Mouse (Mus musculus) midbrain, embryonic 12.5 days (tissue): ENCODE results near the gene Pkd1. TPM values are rescaled to one million over a fixed set of nuclear protein-coding genes. Genes with fewer than 3 reads are reported as not detected.

Experiments used
- ATAC-seq: fragments of 200-750 bp; cut with Nextera tagmentation; 2 replicates; pipeline ENCODE4 v1.8.0; 2017; ENCODE audit warnings: low read depth, moderate TSS enrichment, moderate library complexity; ENCODE audit not compliant: low FRiP score
- H3K27ac ChIP-seq: fragments of 300-500 bp; sonication (generic); replicated peaks from 2 replicates; pipeline ENCODE4 v1.5.1; 2016; ENCODE audit warnings: mild to moderate bottlenecking
- H3K27me3 ChIP-seq: fragments of 300-500 bp; sonication (generic); 2 replicates; pipeline ENCODE4 v1.6.1; 2016; ENCODE audit warnings: mild to moderate bottlenecking
- H3K36me3 ChIP-seq: fragments of 300-500 bp; sonication (generic); 2 replicates; pipeline ENCODE4 v1.6.1; 2016
- H3K4me1 ChIP-seq: fragments of 300-500 bp; sonication (generic); 2 replicates; pipeline ENCODE4 v1.6.1; 2016
- H3K4me2 ChIP-seq: fragments of 300-500 bp; sonication (generic); replicated peaks from 2 replicates; pipeline ENCODE4 v1.6.1; 2016; ENCODE audit warnings: mild to moderate bottlenecking, moderate library complexity
- H3K4me3 ChIP-seq: fragments of 300-500 bp; sonication (generic); 2 replicates; pipeline ENCODE4 v1.5.1; 2016; ENCODE audit warnings: mild to moderate bottlenecking
- H3K9ac ChIP-seq: fragments of 300-500 bp; sonication (generic); replicated peaks from 2 replicates; pipeline ENCODE4 v1.6.1; 2016; ENCODE audit warnings: mild to moderate bottlenecking, moderate library complexity
- H3K9me3 ChIP-seq: fragments of 300-500 bp; sonication (generic); 2 replicates; pipeline ENCODE4 v1.6.1; 2016; ENCODE audit warnings: mild to moderate bottlenecking
- WGBS: fragments of 180-500 bp; shearing (Covaris S2); methylation state at CpG from one replicate; pipeline ENCODE4 v1.1.7; 2016; 5-methylcytosine and 5-hydroxymethylcytosine counted together
- polyA plus RNA-seq: library from polyadenylated mRNA; unstranded; fragments of >200 nt; fragmentation: Nextera tagmentation; extraction: Ambion mirVana; gene quantifications from 2 replicates; pipeline ENCODE4 v1.2.1, GENCODE M21; 2016

The Pkd1 gene
- polyA plus RNA-seq, 1 experiment from 2014 or later: 27.1 TPM

DNA sequence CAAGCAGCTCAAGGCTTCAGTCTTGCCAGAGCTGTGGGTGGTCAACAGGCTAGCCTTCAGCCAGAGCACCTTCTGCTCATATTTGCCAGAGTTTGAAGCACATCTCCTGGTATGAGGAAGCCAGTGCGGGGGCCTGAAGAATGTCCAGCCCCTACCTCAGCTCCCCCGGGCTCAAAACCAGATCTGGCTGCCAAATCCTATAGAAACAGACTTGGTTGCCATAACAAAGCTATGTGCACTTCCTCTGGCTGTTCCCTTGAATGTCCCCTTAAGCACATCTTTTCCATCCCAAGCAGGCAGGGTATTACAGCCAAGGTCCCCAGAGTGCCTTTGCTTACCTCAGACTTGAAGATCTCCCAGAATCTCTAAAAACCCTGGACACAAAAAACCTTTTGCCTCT, 24.9 kb upstream of the Pkd1 start:
- Histone ChIP-seq H3K4me2 (no peak overlapping the region), H3K27ac (no peak overlapping the region), H3K9ac (no peak overlapping the region; the same call in 1 of the 2 replicates), H3K4me3 (no peak overlapping the region), H3K4me1 (peaks cover 29% of the 10 kb centered on the region), H3K27me3 (no peaks in the 10 kb centered on the region), H3K9me3 (no peaks in the 10 kb centered on the region), H3K36me3 (peaks cover 14% of the 10 kb centered on the region; the same call in 1 of the 2 replicates)
- ATAC-seq: no peak
- whole genome bisulfite sequencing: 92% methylated on average over 2 of the region's 2 CpGs

DNA sequence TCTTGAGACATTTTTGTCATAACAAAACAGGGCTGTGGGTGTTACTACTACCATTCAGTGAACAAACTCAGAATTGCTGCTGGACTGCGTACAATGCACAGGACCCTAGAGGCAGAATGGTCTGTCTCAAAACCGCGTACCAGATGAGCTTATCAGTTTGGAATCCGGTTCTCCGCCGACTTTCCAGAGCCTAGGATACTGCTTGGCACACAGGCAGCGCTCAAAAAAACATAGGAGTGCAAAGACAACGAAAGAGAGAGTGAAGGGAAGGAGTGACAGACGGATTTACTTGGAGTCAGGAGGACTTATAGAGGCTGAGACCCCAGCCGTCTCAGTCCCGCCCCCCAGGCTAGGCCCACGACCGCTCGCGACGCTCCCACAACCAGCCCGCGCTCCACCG, 22.3 kb upstream of the Pkd1 start:
- peak overlapping the region; percentile 72 for H3K4me2 ChIP-seq
- H3K9ac ChIP-seq: peak overlapping the region; percentile 88
- peak overlapping the region; percentile 88 for H3K4me3 ChIP-seq
- under 1% methylated on average over 19 of the region's 19 CpGs for WGBS
- peaks cover 51% of the 10 kb centered on the region for H3K4me1 ChIP-seq
- no peaks in the 10 kb centered on the region for H3K27me3 ChIP-seq
- peak overlapping the region; percentile 74 for H3K27ac ChIP-seq
- no peaks in the 10 kb centered on the region for H3K9me3 ChIP-seq
- H3K36me3 ChIP-seq: peaks cover 11% of the 10 kb centered on the region
- no peak for ATAC-seq

DNA sequence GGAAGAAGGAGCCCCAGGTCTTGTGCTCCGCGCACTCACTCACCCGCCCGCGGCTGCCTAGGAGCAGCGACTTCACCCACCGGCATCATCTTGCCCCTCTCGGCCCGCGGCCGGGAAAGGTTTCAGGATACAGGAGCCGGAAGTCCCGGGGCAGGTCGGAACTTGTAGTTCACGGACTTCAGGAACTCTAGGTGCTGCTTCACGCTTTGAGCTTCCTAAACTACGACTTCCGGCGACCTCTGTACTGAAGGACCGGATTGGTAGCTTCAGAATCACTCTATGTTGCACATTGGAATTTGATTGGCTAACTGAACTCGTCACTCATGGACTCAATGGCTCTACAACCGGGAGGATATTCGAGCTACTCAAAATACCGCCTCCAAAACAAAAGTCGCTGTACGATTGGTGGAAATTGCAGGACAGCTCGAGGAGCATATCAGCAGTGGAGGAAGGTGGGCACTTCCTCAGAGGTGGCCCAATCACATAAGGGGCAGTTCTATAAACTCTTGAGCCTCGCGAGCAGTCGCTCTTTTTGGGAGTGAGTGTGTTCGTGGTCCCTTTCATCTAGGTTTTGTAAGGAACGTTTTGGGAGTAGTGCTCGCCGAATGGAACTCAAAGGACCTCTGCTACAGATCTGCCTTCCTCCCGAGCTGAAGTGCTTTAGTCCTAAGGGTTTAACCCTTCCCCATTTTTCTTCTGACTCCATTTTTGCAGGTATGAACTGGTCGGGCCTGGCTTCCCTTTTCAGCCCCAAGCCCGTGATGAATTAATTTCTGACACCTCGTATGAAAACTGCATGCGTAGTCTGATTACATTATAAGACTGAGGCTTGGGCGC, 21.7 kb upstream of the Pkd1 start, which contains the start of gene Traf7:
Gene Traf7, minus strand, starts transcription at position 216 of the 837 bp plus-strand sequence.
- ATAC-seq: peak; percentile 98
- no peaks in the 10 kb centered on the region for H3K27me3 ChIP-seq
- under 1% methylated on average over 40 of the region's 40 CpGs for WGBS
- H3K27ac ChIP-seq: peak within 1 kb of the TSS; percentile 83
- no peaks in the 10 kb centered on the region for H3K9me3 ChIP-seq
- H3K9ac ChIP-seq: peak within 1 kb of the TSS; percentile 88
- H3K4me2 ChIP-seq: peak within 1 kb of the TSS; percentile 80
- peaks cover 11% of the 10 kb centered on the region for H3K36me3 ChIP-seq
- peak within 1 kb of the TSS; percentile 88 for H3K4me3 ChIP-seq
- peaks cover 56% of the 10 kb centered on the region for H3K4me1 ChIP-seq

DNA sequence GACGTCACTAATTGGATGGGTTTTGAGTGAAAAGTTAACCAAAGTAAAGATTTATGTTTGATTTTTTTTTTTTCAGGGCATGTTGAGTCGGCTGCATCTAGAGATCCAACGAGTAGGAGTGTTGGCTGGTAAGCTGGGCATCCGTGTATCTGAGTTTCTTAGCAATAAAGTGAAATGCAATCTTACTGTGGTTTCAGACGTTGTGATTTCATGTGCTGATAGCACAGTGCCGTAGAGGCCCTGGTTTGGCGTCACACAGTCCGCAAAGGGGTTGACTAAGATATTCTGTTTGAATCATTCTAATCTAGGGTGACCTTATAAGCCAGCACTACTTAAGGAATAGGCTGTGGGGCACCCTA, 21.1 kb upstream of the Pkd1 start:
- WGBS: 1% methylated on average over 8 of the region's 8 CpGs
- Histone ChIP-seq H3K9me3 (no peaks in the 10 kb centered on the region), H3K4me2 (peak overlapping the region; percentile 80), H3K9ac (peak overlapping the region; percentile 73), H3K27me3 (no peaks in the 10 kb centered on the region), H3K27ac (peak overlapping the region; percentile 83), H3K36me3 (peaks cover 11% of the 10 kb centered on the region), H3K4me1 (peaks cover 62% of the 10 kb centered on the region), H3K4me3 (peak overlapping the region; percentile 88)
- no peak for ATAC-seq

DNA sequence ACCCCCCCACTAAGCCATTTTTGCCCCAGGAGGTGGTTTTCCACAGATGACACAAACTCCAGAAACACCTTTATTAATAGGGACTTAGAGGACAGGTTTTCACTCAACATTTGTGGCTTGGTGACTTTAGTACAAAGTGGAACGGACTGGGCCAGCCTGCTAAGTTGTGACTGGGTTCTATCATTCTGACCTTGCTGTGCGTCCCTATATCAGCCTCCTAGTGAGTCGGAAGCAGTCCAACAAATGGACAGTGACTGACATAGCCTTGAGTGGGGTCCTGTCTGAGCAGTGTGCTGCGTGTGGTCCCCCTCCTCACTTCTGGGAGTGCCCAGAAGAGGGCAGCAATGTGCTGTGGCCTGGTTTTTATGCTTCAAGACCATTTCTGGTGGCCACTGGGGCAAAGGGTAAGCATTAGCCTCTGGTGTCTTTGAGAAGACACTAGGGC, 20.6 kb upstream of the Pkd1 start:
- peak overlapping the region; percentile 73 for H3K9ac ChIP-seq
- peak overlapping the region; percentile 88 for H3K4me3 ChIP-seq
- H3K4me1 ChIP-seq: peaks cover 65% of the 10 kb centered on the region
- 1% methylated on average over 4 of the region's 4 CpGs for WGBS
- H3K9me3 ChIP-seq: no peaks in the 10 kb centered on the region
- no peaks in the 10 kb centered on the region for H3K27me3 ChIP-seq
- ATAC-seq: no peak
- H3K27ac ChIP-seq: peak overlapping the region; percentile 83
- peaks cover 11% of the 10 kb centered on the region for H3K36me3 ChIP-seq
- H3K4me2 ChIP-seq: peak overlapping the region; percentile 80

DNA sequence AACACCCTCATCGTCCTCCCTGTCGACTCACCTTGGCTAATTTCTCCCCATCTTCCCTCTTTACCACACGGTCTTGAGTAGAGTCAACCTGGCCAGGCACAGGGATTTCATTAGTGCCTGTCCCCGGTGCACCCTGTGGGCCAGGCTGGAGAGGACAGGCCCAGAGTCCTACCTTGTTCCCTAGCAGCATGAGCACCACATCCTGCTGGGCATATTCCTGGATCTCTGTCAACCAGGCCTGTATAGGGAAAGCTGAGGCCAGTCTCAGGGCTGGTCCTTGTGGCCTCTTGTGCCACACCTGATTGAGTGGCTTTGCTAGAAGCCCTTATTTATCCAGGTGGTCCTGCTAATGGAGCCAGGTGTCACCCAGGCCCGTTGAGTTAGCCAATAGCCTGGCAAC, 19.8 kb upstream of the Pkd1 start:
- WGBS: 30% methylated on average over 5 of the region's 5 CpGs
- H3K4me1 ChIP-seq: peaks cover 65% of the 10 kb centered on the region
- peak overlapping the region; percentile 73 for H3K9ac ChIP-seq
- peak overlapping the region; percentile 16 for H3K27ac ChIP-seq
- peak overlapping the region; percentile 88 for H3K4me3 ChIP-seq
- no peak for ATAC-seq
- no peaks in the 10 kb centered on the region for H3K9me3 ChIP-seq
- no peaks in the 10 kb centered on the region for H3K27me3 ChIP-seq
- peaks cover 6% of the 10 kb centered on the region for H3K36me3 ChIP-seq
- H3K4me2 ChIP-seq: peak overlapping the region; percentile 80

DNA sequence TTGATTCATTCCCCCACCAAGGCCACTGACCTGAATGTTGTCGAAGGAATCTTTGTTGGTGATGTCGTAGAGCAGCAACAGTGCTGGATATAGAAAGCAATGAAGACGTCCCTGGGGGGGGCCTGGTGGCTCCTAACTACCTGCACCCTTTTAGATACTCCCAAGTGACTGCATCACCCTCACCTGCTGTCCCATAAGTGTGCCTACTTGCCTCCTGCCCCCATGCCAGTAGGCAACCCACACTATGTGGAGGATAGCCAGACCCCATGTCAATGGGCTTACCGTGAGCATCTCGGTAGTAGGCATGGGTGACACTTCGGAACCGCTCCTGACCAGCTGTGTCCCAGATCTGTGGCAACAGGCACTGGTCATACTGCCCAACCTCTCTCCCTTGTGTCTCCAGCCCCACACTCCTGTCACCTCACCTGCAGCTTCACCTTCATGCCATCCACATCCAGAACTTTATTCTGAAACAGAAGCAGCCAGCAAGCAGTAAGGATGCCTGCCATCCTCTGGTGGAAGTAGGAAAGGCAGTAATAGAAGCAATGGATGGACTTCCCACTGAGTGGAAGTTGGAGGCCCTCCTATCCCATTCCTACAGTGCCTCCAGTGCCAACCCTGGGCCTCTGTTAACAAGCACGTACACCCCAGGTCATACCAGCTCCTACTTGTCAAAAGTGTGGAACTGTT, 19.1 kb upstream of the Pkd1 start:
- peaks cover 65% of the 10 kb centered on the region for H3K4me1 ChIP-seq
- H3K4me3 ChIP-seq: peak overlapping the region; percentile 88; the same call in 1 of the 2 replicates
- ATAC-seq: no peak
- 35% methylated on average over 8 of the region's 8 CpGs for WGBS
- peak overlapping the region; percentile 16 for H3K27ac ChIP-seq
- H3K4me2 ChIP-seq: peak overlapping the region; percentile 80
- H3K27me3 ChIP-seq: no peaks in the 10 kb centered on the region
- peaks cover 6% of the 10 kb centered on the region for H3K36me3 ChIP-seq
- no peaks in the 10 kb centered on the region for H3K9me3 ChIP-seq
- peak overlapping the region; percentile 73 for H3K9ac ChIP-seq

DNA sequence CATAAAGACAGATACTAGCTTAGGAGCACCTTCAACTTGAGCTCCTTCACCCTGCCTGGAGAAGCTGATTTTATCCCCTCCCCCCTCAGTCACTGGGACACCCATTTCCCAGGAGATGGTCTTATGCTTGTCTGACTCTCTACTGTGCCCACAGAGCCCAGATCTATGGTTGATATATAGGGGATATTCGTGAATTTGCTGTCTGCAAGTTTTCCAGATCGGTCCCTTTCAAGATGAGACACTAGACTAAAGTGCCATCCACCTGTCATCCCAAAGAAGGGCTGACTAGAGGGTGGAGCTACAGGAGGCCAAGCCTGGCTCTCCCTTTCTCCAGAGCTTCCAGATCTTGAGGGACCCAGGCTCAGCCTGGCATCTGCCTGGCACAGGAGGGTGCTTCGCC, 18.6 kb upstream of the Pkd1 start:
- H3K9ac ChIP-seq: no peak overlapping the region
- no peaks in the 10 kb centered on the region for H3K9me3 ChIP-seq
- no peak overlapping the region for H3K27ac ChIP-seq
- WGBS: 76% methylated on average over 3 of the region's 3 CpGs
- H3K4me1 ChIP-seq: peaks cover 62% of the 10 kb centered on the region
- peaks cover 6% of the 10 kb centered on the region for H3K36me3 ChIP-seq
- no peak for ATAC-seq
- H3K4me3 ChIP-seq: no peak overlapping the region
- H3K27me3 ChIP-seq: no peaks in the 10 kb centered on the region
- no peak overlapping the region for H3K4me2 ChIP-seq

DNA sequence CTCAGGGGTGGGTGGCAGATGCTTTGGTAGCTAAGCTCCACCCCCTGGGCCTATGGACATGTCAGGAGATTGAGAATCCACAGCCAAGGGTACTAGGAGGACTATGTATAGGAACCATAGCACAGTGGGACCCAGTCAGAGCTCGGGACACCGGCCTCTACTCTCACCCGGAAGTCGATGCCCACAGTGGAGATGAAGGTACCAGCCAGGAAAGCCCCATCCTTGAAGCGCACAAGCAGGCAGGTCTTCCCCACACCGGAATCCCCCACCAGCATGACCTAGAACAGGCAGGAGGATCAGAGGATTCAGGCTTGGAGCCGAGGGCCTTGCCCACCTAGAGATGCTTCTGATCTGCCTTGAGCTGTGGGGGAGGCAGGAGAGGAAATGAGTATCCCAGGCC, 17.6 kb upstream of the Pkd1 start:
- Histone ChIP-seq H3K27me3 (no peaks in the 10 kb centered on the region), H3K27ac (no peak overlapping the region), H3K4me1 (peaks cover 52% of the 10 kb centered on the region), H3K36me3 (peaks cover 6% of the 10 kb centered on the region), H3K9me3 (no peaks in the 10 kb centered on the region), H3K9ac (peak overlapping the region; percentile 28), H3K4me2 (no peak overlapping the region), H3K4me3 (no peak overlapping the region)
- no peak for ATAC-seq
- 77% methylated on average over 7 of the region's 7 CpGs for WGBS

DNA sequence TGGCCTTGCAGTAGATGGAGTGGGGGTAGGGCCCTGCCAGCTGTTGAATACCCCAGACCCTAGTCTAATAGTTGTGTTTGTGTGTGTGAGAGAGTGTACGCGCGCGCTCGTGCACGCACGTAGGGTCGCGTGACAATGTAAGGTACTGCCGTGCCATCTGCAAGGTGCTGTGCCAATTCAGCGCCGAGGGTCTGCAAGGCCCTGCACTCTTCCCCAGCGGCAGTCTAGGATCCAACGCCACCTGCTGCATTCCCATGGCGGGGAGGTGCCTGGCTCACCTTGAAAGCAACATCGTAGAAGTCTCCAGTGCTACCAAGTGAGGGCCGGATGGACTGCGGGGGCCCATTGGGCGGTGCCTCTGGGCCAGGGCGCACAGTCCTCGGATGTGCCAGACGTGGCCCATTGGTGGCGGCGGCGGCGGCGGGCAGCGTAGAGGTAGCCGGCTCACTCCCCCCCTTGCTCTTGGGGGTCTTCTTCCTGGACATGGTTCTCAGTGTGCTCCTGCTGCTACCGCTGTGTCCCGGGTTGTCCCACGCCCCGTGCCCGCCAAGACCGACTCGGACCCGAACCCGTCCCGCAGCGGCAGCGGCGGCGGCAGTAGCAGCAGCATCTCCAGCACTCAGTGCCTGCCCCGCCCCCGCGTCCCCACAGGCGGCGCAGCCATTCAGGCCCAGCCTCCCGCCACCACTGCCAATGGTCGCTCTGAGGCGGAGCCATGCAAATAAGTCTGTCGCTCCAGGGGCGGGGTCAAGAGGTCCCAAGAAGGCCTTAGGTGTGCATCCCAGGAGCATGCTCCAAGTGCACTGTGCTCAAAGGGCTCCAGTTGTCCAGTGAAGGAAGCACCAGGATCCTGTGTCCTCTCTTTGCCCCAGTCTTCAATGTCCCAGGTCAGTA, 16.3 kb upstream of the Pkd1 start:
- WGBS: 7% methylated on average over 53 of the region's 53 CpGs

DNA sequence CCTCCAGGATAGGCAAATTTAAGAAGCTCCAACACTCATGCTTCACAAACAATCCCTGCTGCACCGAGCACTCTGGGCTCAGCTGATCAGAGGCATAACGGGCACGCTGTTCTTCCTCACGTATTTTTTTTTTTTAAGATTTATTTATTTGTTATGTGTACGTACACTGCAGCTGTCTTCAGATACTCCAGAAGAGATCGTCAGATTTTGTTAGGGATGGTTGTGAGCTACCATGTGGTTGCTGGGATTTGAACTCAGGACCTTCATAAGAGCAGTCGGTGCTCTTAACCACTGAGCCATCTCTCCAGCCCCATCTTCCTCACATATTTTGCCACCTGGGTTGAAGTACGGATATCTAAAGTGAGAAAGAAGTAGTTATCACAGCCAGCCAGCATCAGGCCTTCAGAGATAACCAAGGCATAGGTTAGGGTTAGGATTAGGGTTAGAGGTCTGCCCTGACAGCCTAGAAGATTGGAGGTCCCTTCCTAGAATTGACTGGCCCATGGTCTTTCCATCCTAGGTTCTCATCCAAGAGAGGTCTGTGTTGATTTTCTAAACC, 15.4 kb upstream of the Pkd1 start, which contains the start of gene Rab26:
Gene Rab26, minus strand, starts transcription at position 51 of the 559 bp plus-strand sequence.
- peak within 1 kb of the TSS; percentile 22; the same call in 1 of the 2 replicates for H3K27ac ChIP-seq

More for the DNA sequence above, 16.3 kb upstream of the Pkd1 start:
- H3K4me2 ChIP-seq: peak overlapping the region; percentile 57
- H3K9me3 ChIP-seq: no peaks in the 10 kb centered on the region
- peak overlapping the region; percentile 47; the same call in 1 of the 2 replicates for H3K9ac ChIP-seq
- H3K4me3 ChIP-seq: peak overlapping the region; percentile 29
- peak overlapping the region; percentile 22; the same call in 1 of the 2 replicates for H3K27ac ChIP-seq
- peak; percentile 45; the same call in 1 of the 2 replicates for ATAC-seq
- peaks cover 6% of the 10 kb centered on the region for H3K36me3 ChIP-seq
- peaks cover 58% of the 10 kb centered on the region for H3K4me1 ChIP-seq
- H3K27me3 ChIP-seq: no peaks in the 10 kb centered on the region

More for the DNA sequence above, 15.4 kb upstream of the Pkd1 start, which contains the start of gene Rab26:
- H3K9ac ChIP-seq: peak within 1 kb of the TSS; percentile 47; the same call in 1 of the 2 replicates
- H3K36me3 ChIP-seq: peaks cover 6% of the 10 kb centered on the region
- H3K4me1 ChIP-seq: peaks cover 51% of the 10 kb centered on the region
- no peak for ATAC-seq
- 85% methylated on average over 8 of the region's 8 CpGs for WGBS
- H3K4me3 ChIP-seq: peak within 1 kb of the TSS; percentile 29
- H3K27me3 ChIP-seq: no peaks in the 10 kb centered on the region
- H3K9me3 ChIP-seq: no peaks in the 10 kb centered on the region
- H3K4me2 ChIP-seq: peak within 1 kb of the TSS; percentile 57
